Mouse (Mus musculus): ENCODE results near the gene Gm7271. TPM values are rescaled to one million over a fixed set of nuclear protein-coding genes. Genes with fewer than 3 reads are reported as not detected.

The Gm7271 gene
- total and polyA plus RNA-seq, 2 experiments, result not detected

GRCm38 (mm10) chr5:76529040-76529703 lies 45.3 kb downstream of the Gm7271 start, which contains the start of gene Exoc1:
Gene Exoc1 (plus strand): TSS chr5:76529311.
- H3K4me1 ChIP-seq (ENCODE audit: control insufficient read depth, insufficient read depth, low read length), result peaks cover 3% of the 10 kb centered on the region; the same call in 1 of the 2 replicates
- peak within 1 kb of the TSS; percentile 56 for H3K9ac ChIP-seq (ENCODE audit: low read depth, low read length)
- TF ChIP-seq CTCF (IDR thresholded peaks at IDR 0.05; ENCODE audit: low read depth, low read length) (no peak), POLR2A (IDR thresholded peaks at IDR 0.05; ENCODE audit: extremely low read depth, insufficient read depth, low read length) (no peak)
- H3K4me3 ChIP-seq (ENCODE audit: insufficient read depth, low read depth, low read length), result peak within 1 kb of the TSS; percentile 74
- no peaks in the 10 kb centered on the region for H3K79me2 ChIP-seq (ENCODE audit: control insufficient read depth, insufficient read depth, low read length)
- DNase-seq (ENCODE audit: extremely low read depth, low read depth, low spot score), result peak; percentile 91
- WGBS, result 1% methylated on average over 39 of the region's 39 CpGs
- 0 out of 2 replicates have a peak within 1 kb of the TSS, but pooled peaks have one; percentile 3 for H3K27ac ChIP-seq (replicated peaks; ENCODE audit: insufficient read depth, low read depth, low read length)
- peaks cover 3% of the 10 kb centered on the region; the same call in 1 of the 2 replicates for H3K36me3 ChIP-seq (ENCODE audit: control insufficient read depth, insufficient read depth, low read length)
- H3K27me3 ChIP-seq (ENCODE audit: control insufficient read depth, insufficient read depth, low read length), result no peaks in the 10 kb centered on the region; the same call in 1 of the 2 replicates

GRCm38 (mm10) chr5:76529704-76530066 lies 45.8 kb downstream of the Gm7271 start:
- Histone ChIP-seq H3K4me1 (ENCODE audit: control insufficient read depth, insufficient read depth, low read length) (peaks cover 3% of the 10 kb centered on the region; the same call in 1 of the 2 replicates), H3K27ac (replicated peaks; ENCODE audit: insufficient read depth, low read depth, low read length) (0 out of 2 replicates have a peak overlapping the region, but pooled peaks have one; percentile 3), H3K27me3 (ENCODE audit: control insufficient read depth, insufficient read depth, low read length) (no peaks in the 10 kb centered on the region), H3K4me3 (ENCODE audit: insufficient read depth, low read depth, low read length) (peak overlapping the region; percentile 74), H3K79me2 (ENCODE audit: control insufficient read depth, insufficient read depth, low read length) (no peaks in the 10 kb centered on the region), H3K9ac (ENCODE audit: low read depth, low read length) (peak overlapping the region; percentile 56), H3K36me3 (ENCODE audit: control insufficient read depth, insufficient read depth, low read length) (peaks cover 5% of the 10 kb centered on the region; the same call in 1 of the 2 replicates)
- WGBS, result 5% methylated on average over 9 of the region's 9 CpGs
- no peak for TF ChIP-seq POLR2A (IDR thresholded peaks at IDR 0.05; ENCODE audit: extremely low read depth, insufficient read depth, low read length)
- TF ChIP-seq CTCF (IDR thresholded peaks at IDR 0.05; ENCODE audit: low read depth, low read length), result no peak
- no peak for DNase-seq (ENCODE audit: extremely low read depth, low read depth, low spot score)

DNA sequence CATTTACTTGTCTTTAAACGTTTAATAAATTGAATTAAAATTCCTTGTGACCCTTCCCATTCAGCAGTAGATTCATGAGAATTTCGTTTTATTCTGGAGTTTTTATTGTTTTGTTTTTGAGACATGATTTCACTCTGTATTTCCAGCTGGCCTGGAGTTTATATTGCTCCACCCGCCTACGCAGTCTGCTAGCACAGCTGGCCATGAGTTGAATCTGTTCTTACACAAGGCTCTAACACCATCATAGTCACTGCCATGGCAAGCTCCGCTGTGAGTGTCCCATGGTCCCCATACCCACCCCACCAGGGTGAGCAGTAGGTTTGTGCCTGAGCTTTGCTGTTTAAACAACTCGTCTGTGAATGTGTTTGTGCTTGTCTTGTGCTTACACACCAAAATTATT lies 49.3 kb downstream of the Gm7271 start:
- H3K4me1 ChIP-seq (ENCODE audit: control insufficient read depth, insufficient read depth, low read length), result peaks cover 3% of the 10 kb centered on the region; the same call in 1 of the 2 replicates
- H3K27ac ChIP-seq (replicated peaks; ENCODE audit: insufficient read depth, low read depth, low read length), result no peak overlapping the region
- H3K27me3 ChIP-seq (ENCODE audit: control insufficient read depth, insufficient read depth, low read length), result no peaks in the 10 kb centered on the region
- WGBS, result 88% methylated on average over 6 of the region's 6 CpGs
- TF ChIP-seq POLR2A (IDR thresholded peaks at IDR 0.05; ENCODE audit: extremely low read depth, insufficient read depth, low read length), result no peak
- no peak for TF ChIP-seq CTCF (IDR thresholded peaks at IDR 0.05; ENCODE audit: low read depth, low read length)
- no peak overlapping the region for H3K4me3 ChIP-seq (ENCODE audit: insufficient read depth, low read depth, low read length)
- H3K36me3 ChIP-seq (ENCODE audit: control insufficient read depth, insufficient read depth, low read length), result peaks cover 22% of the 10 kb centered on the region
- no peak for DNase-seq (ENCODE audit: extremely low read depth, low read depth, low spot score)
- H3K79me2 ChIP-seq (ENCODE audit: control insufficient read depth, insufficient read depth, low read length), result no peaks in the 10 kb centered on the region
- no peak overlapping the region for H3K9ac ChIP-seq (ENCODE audit: low read depth, low read length)

- no peaks in the 10 kb centered on the region for H3K27me3 ChIP-seq (ENCODE audit: control insufficient read depth, insufficient read depth, low read length)
- H3K27ac ChIP-seq (replicated peaks; ENCODE audit: insufficient read depth, low read depth, low read length), result no peak overlapping the region
- DNase-seq (ENCODE audit: extremely low read depth, low read depth, low spot score), result no peak
- no peaks in the 10 kb centered on the region for H3K4me1 ChIP-seq (ENCODE audit: control insufficient read depth, insufficient read depth, low read length)
- 74% methylated on average over 1 of the region's 1 CpGs for WGBS
- H3K79me2 ChIP-seq (ENCODE audit: control insufficient read depth, insufficient read depth, low read length), result no peaks in the 10 kb centered on the region
- no peak overlapping the region for H3K4me3 ChIP-seq (ENCODE audit: insufficient read depth, low read depth, low read length)
- TF ChIP-seq CTCF (IDR thresholded peaks at IDR 0.05; ENCODE audit: low read depth, low read length) (no peak), POLR2A (IDR thresholded peaks at IDR 0.05; ENCODE audit: extremely low read depth, insufficient read depth, low read length) (no peak)
- peaks cover 31% of the 10 kb centered on the region for H3K36me3 ChIP-seq (ENCODE audit: control insufficient read depth, insufficient read depth, low read length)
- no peak overlapping the region for H3K9ac ChIP-seq (ENCODE audit: low read depth, low read length)
These were observed 52.4 kb downstream of the Gm7271 start for GRCm38 (mm10) chr5:76536231-76536630.

DNA sequence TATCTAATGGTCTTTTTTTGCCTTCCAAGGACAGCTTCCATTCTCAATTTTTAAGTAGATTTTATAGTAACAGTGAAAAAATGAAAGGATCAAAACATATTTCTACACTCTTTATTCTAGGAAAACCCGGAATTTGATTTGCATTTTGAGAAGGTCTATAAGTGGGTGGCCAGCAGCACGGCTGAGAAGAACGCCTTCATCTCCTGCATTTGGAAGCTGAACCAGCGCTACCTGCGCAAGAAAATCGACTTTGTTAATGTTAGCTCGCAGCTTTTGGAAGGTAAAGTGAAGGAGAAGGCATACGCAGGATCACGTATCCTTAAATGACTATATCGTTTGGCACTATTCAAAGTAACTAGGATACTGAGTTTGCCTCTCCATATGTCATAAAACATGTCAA lies 53.7 kb downstream of the Gm7271 start:
- Histone ChIP-seq H3K79me2 (ENCODE audit: control insufficient read depth, insufficient read depth, low read length) (no peaks in the 10 kb centered on the region), H3K36me3 (ENCODE audit: control insufficient read depth, insufficient read depth, low read length) (peaks cover 36% of the 10 kb centered on the region), H3K27me3 (ENCODE audit: control insufficient read depth, insufficient read depth, low read length) (no peaks in the 10 kb centered on the region), H3K4me3 (ENCODE audit: insufficient read depth, low read depth, low read length) (no peak overlapping the region), H3K4me1 (ENCODE audit: control insufficient read depth, insufficient read depth, low read length) (no peaks in the 10 kb centered on the region), H3K27ac (replicated peaks; ENCODE audit: insufficient read depth, low read depth, low read length) (no peak overlapping the region), H3K9ac (ENCODE audit: low read depth, low read length) (no peak overlapping the region)
- no peak for DNase-seq (ENCODE audit: extremely low read depth, low read depth, low spot score)
- WGBS, result 95% methylated on average over 10 of the region's 10 CpGs
- no peak for TF ChIP-seq POLR2A (IDR thresholded peaks at IDR 0.05; ENCODE audit: extremely low read depth, insufficient read depth, low read length)
- TF ChIP-seq CTCF (IDR thresholded peaks at IDR 0.05; ENCODE audit: low read depth, low read length), result no peak

- H3K79me2 ChIP-seq (ENCODE audit: control insufficient read depth, insufficient read depth, low read length), result no peaks in the 10 kb centered on the region
- no peak overlapping the region for H3K4me3 ChIP-seq (ENCODE audit: insufficient read depth, low read depth, low read length)
- DNase-seq (ENCODE audit: extremely low read depth, low read depth, low spot score), result no peak
- WGBS, result 86% methylated on average over 8 of the region's 8 CpGs
- H3K27me3 ChIP-seq (ENCODE audit: control insufficient read depth, insufficient read depth, low read length), result no peaks in the 10 kb centered on the region
- no peaks in the 10 kb centered on the region for H3K4me1 ChIP-seq (ENCODE audit: control insufficient read depth, insufficient read depth, low read length)
- H3K27ac ChIP-seq (replicated peaks; ENCODE audit: insufficient read depth, low read depth, low read length), result no peak overlapping the region
- H3K36me3 ChIP-seq (ENCODE audit: control insufficient read depth, insufficient read depth, low read length), result peaks cover 38% of the 10 kb centered on the region
- no peak overlapping the region for H3K9ac ChIP-seq (ENCODE audit: low read depth, low read length)
- TF ChIP-seq CTCF (IDR thresholded peaks at IDR 0.05; ENCODE audit: low read depth, low read length) (no peak), POLR2A (IDR thresholded peaks at IDR 0.05; ENCODE audit: extremely low read depth, insufficient read depth, low read length) (no peak)
These were observed 56.3 kb downstream of the Gm7271 start for GRCm38 (mm10) chr5:76540181-76540580.
